Mouse (Mus musculus) brown adipose tissue, adult 24 weeks (tissue): ENCODE results near the gene Anp32e. TPM values are rescaled to one million over a fixed set of nuclear protein-coding genes. Genes with fewer than 3 reads are reported as not detected.

Source experiments
- H3K27ac ChIP-seq: fragments of 200-500 bp; replicated peaks from 2 replicates; pipeline ENCODE4 v1.5.1; 2012; ENCODE audit warnings: low read depth, mild to moderate bottlenecking, low read length
- H3K4me1 ChIP-seq: fragments of 200-500 bp; 2 replicates; pipeline ENCODE4 v1.6.1; 2012; ENCODE audit warnings: low read length, mixed read lengths; ENCODE audit not compliant: control insufficient read depth, insufficient read depth, insufficient read length
- H3K4me3 ChIP-seq: fragments of 200-500 bp; 2 replicates; pipeline ENCODE4 v1.5.1; 2012; ENCODE audit warnings: low read depth, mild to moderate bottlenecking, low read length, moderate library complexity; ENCODE audit not compliant: insufficient read depth
- polyA plus RNA-seq: library from polyadenylated mRNA; stranded (reverse); fragments of >200 nt; gene quantifications from 2 replicates; pipeline ENCODE4 v1.2.4, GENCODE M21; 2012; ENCODE audit not compliant: missing spikeins, insufficient read depth, insufficient read length

Gene Anp32e
- polyA plus RNA-seq, 1 experiment = 78.5 TPM

GRCm38 (mm10) chr3:95990413-95990941 lies 61.4 kb downstream of the Anp32e start:
- no peak overlapping the region for H3K4me3 ChIP-seq
- peak overlapping the region; percentile 81 for H3K27ac ChIP-seq
- H3K4me1 ChIP-seq = peaks cover 8% of the 10 kb centered on the region; the same call in 1 of the 2 replicates

DNA sequence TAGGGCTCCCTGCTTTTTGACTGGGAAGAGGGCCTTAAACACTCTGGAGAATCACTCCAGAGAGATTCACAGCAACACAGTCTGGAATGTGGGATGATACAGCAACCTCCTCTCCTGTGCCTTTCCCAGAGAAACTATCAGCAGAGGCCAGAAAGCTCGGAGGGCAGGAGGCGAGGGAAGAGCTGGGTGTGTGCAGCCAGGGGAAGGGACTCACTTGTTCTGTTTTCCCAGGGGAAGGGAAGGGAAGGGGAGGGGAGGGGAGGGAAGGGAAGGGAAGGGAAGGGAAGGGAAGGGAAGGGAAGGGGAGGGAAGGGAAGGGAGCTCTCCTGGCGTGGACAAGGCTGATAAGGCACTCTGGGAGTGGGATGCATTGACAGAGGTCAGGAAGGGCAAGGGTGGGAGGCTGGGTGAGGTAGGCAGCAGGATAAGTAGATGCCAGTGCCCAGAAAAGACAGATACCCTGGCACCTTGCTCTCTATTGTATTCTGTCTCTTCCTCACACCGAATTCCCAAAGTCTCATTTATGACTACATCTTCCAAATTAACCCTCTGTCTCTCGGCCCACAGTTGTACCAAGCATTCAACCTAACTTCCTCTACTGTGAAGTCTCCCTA lies 64.1 kb downstream of the Anp32e start:
- Histone ChIP-seq H3K27ac (peak overlapping the region; percentile 87), H3K4me3 (peak overlapping the region; percentile 92), H3K4me1 (peaks cover 4% of the 10 kb centered on the region; the same call in 1 of the 2 replicates)

DNA sequence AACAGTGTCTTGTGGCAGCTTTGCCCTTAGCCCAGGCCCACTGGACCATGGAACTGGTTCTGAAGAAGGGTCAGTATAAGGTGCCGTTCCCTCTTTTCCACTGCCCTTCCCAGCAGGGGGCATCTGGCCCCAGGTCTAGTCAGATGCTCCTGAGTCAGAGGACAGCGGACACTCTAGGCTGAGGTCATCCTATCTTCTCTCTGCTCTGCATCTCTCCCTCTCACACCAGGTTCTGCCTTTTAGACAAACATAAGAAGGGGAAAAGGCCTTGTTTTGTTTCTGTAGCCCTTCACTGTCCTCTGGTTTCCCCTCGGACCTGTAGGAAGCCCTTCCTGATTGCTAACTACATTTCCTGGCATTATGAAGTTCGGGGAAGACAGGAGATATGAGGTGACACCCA lies 64.8 kb downstream of the Anp32e start:
- Histone ChIP-seq H3K4me1 (peaks cover 4% of the 10 kb centered on the region; the same call in 1 of the 2 replicates), H3K4me3 (peak overlapping the region; percentile 92), H3K27ac (peak overlapping the region; percentile 87)

DNA sequence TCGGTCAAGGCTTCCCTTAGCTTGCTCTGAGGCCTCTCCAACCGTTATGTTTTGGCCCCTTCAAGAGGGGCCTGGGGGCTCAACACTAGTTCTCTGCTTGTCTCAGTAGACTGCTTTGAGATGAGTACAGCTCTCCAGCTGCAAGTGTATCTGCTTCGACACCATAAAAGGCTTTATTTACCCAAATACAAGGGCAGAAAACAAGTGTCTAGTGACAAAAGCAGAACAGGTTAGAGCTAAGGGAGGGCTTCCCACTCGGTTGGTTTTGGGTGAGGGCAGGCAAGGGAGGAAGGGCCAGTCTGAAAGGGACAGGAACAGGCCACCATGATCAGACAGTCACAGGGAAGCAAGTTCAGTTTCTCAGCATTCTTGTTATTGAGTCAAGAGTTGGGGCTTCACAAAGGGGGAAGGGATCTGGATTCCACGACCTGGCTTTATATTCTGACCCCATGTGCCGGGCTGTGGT lies 65.4 kb downstream of the Anp32e start:
- H3K4me3 ChIP-seq = peak overlapping the region; percentile 92
- peaks cover 4% of the 10 kb centered on the region; the same call in 1 of the 2 replicates for H3K4me1 ChIP-seq
- peak overlapping the region; percentile 87 for H3K27ac ChIP-seq

DNA sequence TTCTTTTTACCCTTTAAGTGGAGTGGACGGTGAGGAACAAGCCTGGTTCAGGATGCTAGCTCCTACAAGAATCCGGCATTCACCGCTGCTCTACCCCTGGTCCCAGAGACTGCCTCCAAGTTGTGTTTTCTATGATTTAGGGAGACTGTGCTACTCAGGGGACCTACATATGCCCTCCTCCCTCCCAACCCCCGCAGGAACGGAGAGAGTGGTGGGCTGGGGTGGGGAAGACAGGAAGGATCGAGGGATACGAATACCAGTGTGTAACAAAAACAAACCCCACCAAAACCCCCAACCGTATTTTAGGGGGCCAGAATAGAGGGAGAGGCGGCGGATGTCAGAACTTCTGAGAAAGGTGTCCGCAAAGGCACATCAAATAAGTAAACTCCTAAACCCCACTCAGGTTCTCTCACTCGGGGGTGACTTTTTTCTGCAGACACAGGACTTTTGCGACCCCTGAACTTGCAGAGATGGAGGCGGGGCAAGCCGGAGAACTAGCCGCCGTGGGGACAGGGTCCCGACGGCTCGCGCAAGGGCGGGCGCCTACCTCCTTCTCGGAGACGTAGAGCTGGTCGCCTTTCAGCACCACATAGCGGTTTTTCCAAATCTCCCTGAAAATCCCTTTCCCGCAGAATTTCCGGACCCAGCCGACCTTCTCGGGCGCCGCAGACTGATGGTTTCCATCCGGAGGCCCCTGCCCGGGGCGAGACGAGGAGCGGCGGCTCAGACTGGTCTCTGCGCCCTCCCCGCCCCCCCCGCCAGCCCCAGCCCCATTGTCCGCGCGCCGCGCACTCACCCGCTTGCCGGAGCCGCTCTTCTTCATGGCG lies 66.1 kb downstream of the Anp32e start:
- Histone ChIP-seq H3K4me1 (peaks cover 4% of the 10 kb centered on the region), H3K27ac (peak overlapping the region; percentile 87), H3K4me3 (peak overlapping the region; percentile 92)

DNA sequence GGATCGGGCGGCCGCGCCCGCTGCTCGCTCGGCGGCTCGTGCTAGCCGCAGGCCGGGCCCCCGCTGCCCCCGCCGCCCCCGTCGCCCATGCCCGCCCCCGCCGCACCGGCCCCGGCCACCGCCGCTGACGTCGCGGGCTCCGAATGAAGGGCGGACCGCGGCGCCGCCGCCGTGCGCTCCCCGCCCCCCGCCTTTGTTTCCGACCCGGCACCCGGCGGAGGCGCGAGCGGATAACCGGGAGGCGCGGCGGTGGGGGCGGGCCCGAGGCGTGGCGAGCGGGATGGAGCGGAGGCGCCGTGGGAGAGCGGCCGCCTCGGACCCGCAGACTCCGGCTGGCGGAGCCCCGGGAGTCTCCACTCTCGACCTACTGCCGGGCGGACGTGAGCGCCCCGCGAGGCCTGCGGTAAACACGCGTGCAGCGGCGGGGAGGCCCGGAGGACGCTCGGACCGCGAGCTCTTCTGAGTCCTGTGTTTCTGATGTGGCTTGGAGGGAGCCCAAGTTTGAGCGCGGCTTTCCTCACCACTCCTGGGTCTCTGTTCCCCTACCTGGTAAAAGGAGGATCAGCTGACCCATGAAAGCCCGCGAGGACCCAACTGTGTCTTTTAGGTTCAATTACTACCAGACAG lies 66.9 kb downstream of the Anp32e start, which contains the start of gene Plekho1:
Gene Plekho1, minus strand, starts transcription at position 200 of the 627 bp plus-strand sequence.
- Histone ChIP-seq H3K27ac (peak within 1 kb of the TSS; percentile 87), H3K4me3 (peak within 1 kb of the TSS; percentile 92), H3K4me1 (peaks cover 6% of the 10 kb centered on the region)

DNA sequence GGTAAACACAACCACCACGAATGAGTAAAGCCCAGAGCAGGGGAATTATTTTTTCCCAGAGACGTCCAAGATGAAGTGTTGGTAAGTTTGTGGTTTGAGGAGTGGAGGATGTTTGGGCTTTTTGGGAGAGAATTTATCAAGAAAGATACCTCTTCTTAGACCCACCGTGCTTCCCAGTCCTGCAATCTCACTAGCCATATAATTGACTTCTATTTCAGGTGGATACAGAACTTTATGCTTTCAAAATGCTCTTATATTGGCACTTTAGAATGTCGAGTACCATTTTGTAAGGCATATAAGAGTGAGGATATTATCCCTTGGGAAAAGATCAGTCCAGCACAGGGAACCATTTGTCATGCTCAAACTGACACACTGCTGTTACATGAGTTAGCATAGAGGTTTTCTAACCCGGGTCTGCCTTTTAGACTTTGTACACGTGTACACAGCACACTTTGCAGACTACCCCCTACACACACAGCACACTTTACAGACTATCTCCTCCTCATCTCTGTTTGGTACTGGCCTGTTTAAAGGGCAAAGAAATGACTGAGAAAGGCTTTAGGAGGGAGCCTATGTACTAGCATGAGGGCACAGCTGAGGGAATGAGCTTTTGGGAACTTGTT lies 67.5 kb downstream of the Anp32e start:
- Histone ChIP-seq H3K4me3 (peak overlapping the region; percentile 92), H3K4me1 (peaks cover 10% of the 10 kb centered on the region), H3K27ac (peak overlapping the region; percentile 82)

Other genes starting within 250 kb of the Anp32e start
- gene Adamtsl4, start 241.3 kb upstream of the Anp32e start, polyA plus RNA-seq = 2.5 and 6.6 TPM in 2 replicates
- 41.5 and 48.8 TPM in 2 replicates for gene Ecm1, start 189.7 kb upstream of the Anp32e start, polyA plus RNA-seq
- 32.1 and 47.7 TPM in 2 replicates for gene Tars2, start 169.0 kb upstream of the Anp32e start, polyA plus RNA-seq
- gene Rprd2, start 110.4 kb upstream of the Anp32e start, polyA plus RNA-seq = 11.3 and 12.5 TPM in 2 replicates
- 14.2 and 30.0 TPM in 2 replicates for gene Prpf3, start 73.4 kb upstream of the Anp32e start, polyA plus RNA-seq
- 576 and 634 TPM in 2 replicates for gene Mrps21, start 57.7 kb upstream of the Anp32e start, polyA plus RNA-seq
- gene Ciart, start 47.0 kb upstream of the Anp32e start, polyA plus RNA-seq = 1.5 and 3.4 TPM in 2 replicates
- gene BC028528, start 37.2 kb upstream of the Anp32e start, polyA plus RNA-seq = 71.8 and 150 TPM in 2 replicates
- gene Aph1a, start 35.3 kb upstream of the Anp32e start, polyA plus RNA-seq = 75.1 and 82.8 TPM in 2 replicates
- 15.5 and 24.4 TPM in 2 replicates for gene Car14, start 24.6 kb upstream of the Anp32e start, polyA plus RNA-seq
- gene Plekho1, start 66.8 kb downstream of the Anp32e start, polyA plus RNA-seq = 8.8 and 13.9 TPM in 2 replicates
- 16.6 and 23.7 TPM in 2 replicates for gene Vps45, start 129.2 kb downstream of the Anp32e start, polyA plus RNA-seq
- 6.9 and 8.3 TPM in 2 replicates for gene Otud7b, start 175.3 kb downstream of the Anp32e start, polyA plus RNA-seq
- 2.8 and 2.9 TPM in 2 replicates for gene Mtmr11, start 232.8 kb downstream of the Anp32e start, polyA plus RNA-seq
- gene Sf3b4, start 243.1 kb downstream of the Anp32e start, polyA plus RNA-seq = 11.4 and 13.6 TPM in 2 replicates